Mouse (Mus musculus) embryonic facial prominence, embryonic 10.5 days (tissue): Measurements from ENCODE around the gene Nanos1. TPM values are rescaled to one million over a fixed set of nuclear protein-coding genes. Genes with fewer than 3 reads are reported as not detected.

ENCODE experiments used
- DNase-seq: peaks from one replicate; pipeline ENCODE4 v3.0.0-alpha.2; 2017; ENCODE audit warnings: low spot score
- H3K27ac ChIP-seq: fragments of 300-500 bp; sonication (generic); replicated peaks from 2 replicates; pipeline ENCODE4 v1.5.1; 2016; ENCODE audit warnings: mild to moderate bottlenecking
- H3K27me3 ChIP-seq: fragments of 300-500 bp; sonication (generic); replicated peaks from 2 replicates; pipeline ENCODE4 v1.6.1; 2016; ENCODE audit warnings: low read depth, mild to moderate bottlenecking; ENCODE audit not compliant: poor library complexity, severe bottlenecking
- H3K36me3 ChIP-seq: fragments of 300-500 bp; sonication (generic); replicated peaks from 2 replicates; pipeline ENCODE4 v1.6.1; 2016; ENCODE audit warnings: mild to moderate bottlenecking, moderate library complexity
- H3K4me1 ChIP-seq: fragments of 300-500 bp; sonication (generic); 2 replicates; pipeline ENCODE4 v1.6.1; 2016
- H3K4me3 ChIP-seq: fragments of 300-500 bp; sonication (generic); 2 replicates; pipeline ENCODE4 v1.5.1; 2016; ENCODE audit warnings: mild to moderate bottlenecking, moderate library complexity
- H3K9me3 ChIP-seq: fragments of 300-500 bp; sonication (generic); 2 replicates; pipeline ENCODE4 v1.6.1; 2016; ENCODE audit warnings: mild to moderate bottlenecking
- WGBS: fragments of 180-500 bp; shearing (Covaris S2); methylation state at CpG from one replicate; pipeline ENCODE4 v1.1.7; 2016; 5-methylcytosine and 5-hydroxymethylcytosine counted together
- microRNA-seq: library from miRNA; unstranded; fragments of <30 nt; microRNA quantifications from one replicate; pipeline ENCODE4, GENCODE M21; 2017
- polyA plus RNA-seq: library from polyadenylated mRNA; unstranded; fragments of >200 nt; fragmentation: Nextera tagmentation; extraction: Ambion mirVana; gene quantifications from 2 replicates; pipeline ENCODE4 v1.2.1, GENCODE M21; 2016

Nanos1 gene
- polyA plus RNA-seq, 1 experiment from 2014 or later, result 1.4 TPM

GRCm38 (mm10) chr19:60790551-60791161 lies 34.9 kb downstream of the Nanos1 start, which contains the start of gene Eif3a:
Eif3a (minus strand) TSS chr19:60790658.
- Histone ChIP-seq H3K9me3 (no peaks in the 10 kb centered on the region), H3K27me3 (no peaks in the 10 kb centered on the region), H3K4me1 (peaks cover 31% of the 10 kb centered on the region), H3K4me3 (peak within 1 kb of the TSS; percentile 98), H3K36me3 (0 out of 2 replicates have a peak, but pooled peaks cover 3% of the 10 kb centered on the region), H3K27ac (peak within 1 kb of the TSS; percentile 99)
- WGBS, result under 1% methylated on average over 57 of the region's 57 CpGs
- peak; percentile 95 for DNase-seq

DNA sequence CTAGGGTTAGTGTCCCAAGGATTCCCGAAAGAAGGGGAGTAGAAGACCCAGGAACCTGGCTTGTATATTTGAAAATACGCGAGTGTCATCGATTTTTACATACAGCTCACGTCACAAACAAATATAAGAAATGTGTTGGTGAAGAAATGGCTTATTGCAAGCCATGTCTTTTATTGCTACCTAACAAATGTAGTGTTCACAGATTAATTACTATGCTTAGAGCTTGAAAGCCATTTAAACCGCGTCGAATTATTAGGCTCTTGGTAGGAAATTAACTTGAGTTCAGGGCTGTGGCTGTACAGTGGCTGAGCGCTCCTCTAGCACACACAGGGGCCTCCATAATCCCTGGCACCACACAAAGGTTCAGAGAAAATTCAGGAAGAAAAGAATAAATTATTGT lies 35.4 kb downstream of the Nanos1 start:
- H3K4me1 ChIP-seq, result peaks cover 27% of the 10 kb centered on the region
- WGBS, result 21% methylated on average over 9 of the region's 9 CpGs
- H3K27ac ChIP-seq, result peak overlapping the region; percentile 99
- H3K36me3 ChIP-seq, result 0 out of 2 replicates have a peak, but pooled peaks cover 3% of the 10 kb centered on the region
- peak overlapping the region; percentile 98 for H3K4me3 ChIP-seq
- no peaks in the 10 kb centered on the region for H3K9me3 ChIP-seq
- H3K27me3 ChIP-seq, result no peaks in the 10 kb centered on the region
- no peak for DNase-seq

DNA sequence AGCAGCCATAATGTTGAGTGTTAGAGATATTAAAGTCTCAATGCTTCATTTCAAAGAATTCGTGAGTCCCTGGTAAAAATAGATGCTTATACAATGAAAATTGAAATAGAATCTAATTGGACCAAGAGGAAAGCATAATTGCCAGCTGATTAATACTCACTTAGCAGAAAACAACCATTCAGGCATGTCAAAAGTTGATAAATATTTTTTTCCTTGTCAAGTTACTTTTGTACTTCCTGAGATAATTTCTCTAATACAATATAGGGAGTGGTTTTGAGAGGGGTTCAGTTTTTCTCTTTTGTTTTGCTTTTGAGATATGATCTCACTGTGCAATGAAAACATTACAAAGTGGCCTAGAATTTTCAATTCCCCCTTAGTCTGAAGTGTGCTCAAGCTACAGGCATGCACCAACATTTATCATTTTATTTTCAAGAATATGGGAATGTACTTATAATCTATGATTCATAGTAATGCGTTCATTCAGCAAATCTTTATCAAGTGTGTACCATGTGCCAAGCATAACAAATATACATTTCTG lies 37.5 kb downstream of the Nanos1 start:
- no peaks in the 10 kb centered on the region for H3K36me3 ChIP-seq
- H3K4me3 ChIP-seq, result no peak overlapping the region
- H3K4me1 ChIP-seq, result peaks cover 12% of the 10 kb centered on the region
- no peak for DNase-seq
- 85% methylated on average over 2 of the region's 2 CpGs for WGBS
- H3K27me3 ChIP-seq, result no peaks in the 10 kb centered on the region
- H3K27ac ChIP-seq, result no peak overlapping the region
- no peaks in the 10 kb centered on the region for H3K9me3 ChIP-seq

DNA sequence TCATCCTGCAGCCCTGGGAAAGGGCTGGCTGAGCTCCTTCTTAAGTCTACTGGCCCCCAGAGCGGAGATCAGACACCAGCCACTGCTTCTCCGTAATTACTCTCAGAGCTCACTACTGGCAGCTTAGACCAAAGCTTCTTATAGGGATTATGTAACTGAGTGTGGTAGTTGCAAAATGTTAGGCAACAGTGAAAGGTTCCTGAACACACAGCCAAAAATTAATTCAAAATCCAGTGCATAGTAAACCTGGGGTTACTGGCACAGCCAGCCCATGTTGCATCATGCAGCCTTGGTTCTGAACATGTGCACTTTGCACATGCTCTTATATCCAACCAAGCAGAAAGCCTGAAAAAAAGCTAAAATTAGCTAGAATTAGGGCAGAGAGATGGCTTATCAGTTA lies 39.5 kb downstream of the Nanos1 start:
- peaks cover 4% of the 10 kb centered on the region; the same call in 1 of the 2 replicates for H3K4me1 ChIP-seq
- H3K9me3 ChIP-seq, result no peaks in the 10 kb centered on the region
- H3K36me3 ChIP-seq, result no peaks in the 10 kb centered on the region
- 85% methylated on average over 2 of the region's 2 CpGs for WGBS
- no peak overlapping the region for H3K4me3 ChIP-seq
- H3K27me3 ChIP-seq, result no peaks in the 10 kb centered on the region
- H3K27ac ChIP-seq, result no peak overlapping the region
- DNase-seq, result no peak

DNA sequence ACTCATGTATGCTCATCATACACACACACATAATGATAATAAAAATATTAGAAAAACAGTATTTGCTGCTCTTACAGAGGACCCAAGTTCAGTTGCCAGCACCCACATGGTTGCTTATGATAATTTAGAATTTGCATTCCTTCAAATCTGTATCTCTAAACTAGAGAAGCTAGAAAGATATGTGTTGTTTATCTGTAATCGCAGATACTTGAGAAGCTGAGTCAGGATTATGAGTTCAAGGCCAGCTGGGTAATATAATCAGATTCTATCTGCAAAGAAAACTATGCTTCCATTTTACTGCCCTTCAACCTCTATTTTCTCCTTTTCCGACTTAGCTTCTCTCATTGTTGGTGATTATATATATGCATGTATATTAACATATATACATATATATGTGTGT lies 41.6 kb downstream of the Nanos1 start:
- Histone ChIP-seq H3K27ac (no peak overlapping the region), H3K4me3 (no peak overlapping the region), H3K36me3 (no peaks in the 10 kb centered on the region), H3K27me3 (no peaks in the 10 kb centered on the region; the same call in 1 of the 2 replicates), H3K9me3 (no peaks in the 10 kb centered on the region), H3K4me1 (no peaks in the 10 kb centered on the region)
- no peak for DNase-seq
- 92% methylated on average over 2 of the region's 2 CpGs for WGBS

GRCm38 (mm10) chr19:60799867-60800569 lies 44.2 kb downstream of the Nanos1 start:
- no peak overlapping the region for H3K27ac ChIP-seq
- 83% methylated on average over 7 of the region's 7 CpGs for WGBS
- H3K9me3 ChIP-seq, result no peaks in the 10 kb centered on the region
- H3K27me3 ChIP-seq, result no peaks in the 10 kb centered on the region; the same call in 1 of the 2 replicates
- no peaks in the 10 kb centered on the region for H3K4me1 ChIP-seq
- no peak for DNase-seq
- no peaks in the 10 kb centered on the region for H3K36me3 ChIP-seq
- H3K4me3 ChIP-seq, result no peak overlapping the region

DNA sequence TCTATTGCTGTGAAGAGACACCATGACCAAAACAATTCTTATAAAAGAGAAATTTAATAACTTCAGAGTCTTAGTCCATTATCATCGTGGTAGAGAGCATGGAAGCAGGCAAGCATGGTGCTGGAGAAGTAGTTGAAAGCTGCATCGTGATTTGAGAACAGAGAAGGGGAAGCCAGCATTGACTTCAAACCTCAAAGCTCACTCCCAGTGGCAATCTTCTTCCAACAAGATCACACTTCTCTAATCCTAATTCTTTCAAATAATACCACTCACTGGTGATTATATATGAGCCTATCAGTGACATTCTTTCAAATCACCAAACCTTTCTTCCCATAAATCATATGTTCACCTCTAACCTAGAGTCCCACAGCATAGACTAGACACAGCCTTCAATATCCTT lies 49.1 kb downstream of the Nanos1 start:
- 73% methylated on average over 2 of the region's 2 CpGs for WGBS
- Histone ChIP-seq H3K9me3 (no peaks in the 10 kb centered on the region), H3K4me1 (no peaks in the 10 kb centered on the region), H3K36me3 (no peaks in the 10 kb centered on the region), H3K27ac (no peak overlapping the region), H3K4me3 (no peak overlapping the region), H3K27me3 (no peaks in the 10 kb centered on the region; the same call in 1 of the 2 replicates)
- no peak for DNase-seq

Small RNA genes within 50 kb of the gene (microRNA-seq; reads per million reads assigned to microRNA genes)
- gene mmu-mir-3084-1, result not detected

Other genes with a start within 250 kb of the Nanos1 start
- 29.4 and 30.3 TPM in 2 replicates for gene Cacul1, start 175.0 kb upstream of the Nanos1 start, polyA plus RNA-seq
- gene Eif3a, start 34.7 kb downstream of the Nanos1 start, polyA plus RNA-seq, result 167 and 171 TPM in 2 replicates
- gene Fam45a, start 55.6 kb downstream of the Nanos1 start, polyA plus RNA-seq, result 28.4 and 29.6 TPM in 2 replicates
- gene Sfxn4, start 105.5 kb downstream of the Nanos1 start, polyA plus RNA-seq, result 11.1 and 12.6 TPM in 2 replicates
- 104 and 112 TPM in 2 replicates for gene Prdx3, start 118.6 kb downstream of the Nanos1 start, polyA plus RNA-seq
- gene Grk5, start 133.8 kb downstream of the Nanos1 start, polyA plus RNA-seq, result 2.1 and 2.4 TPM in 2 replicates